Mouse (Mus musculus) gastrocnemius, adult 2 months (tissue): Measurements from ENCODE around the gene Aox4. TPM values are rescaled to one million over a fixed set of nuclear protein-coding genes. Genes with fewer than 3 reads are reported as not detected.

ENCODE experiments used
- DNase-seq: peaks from one replicate; pipeline ENCODE4 v3.0.0; 2022
- H3K27ac ChIP-seq: fragments of 200-600 bp; 2 replicates; pipeline ENCODE4 v1.8.1; 2022; ENCODE audit warnings: mild to moderate bottlenecking
- H3K4me3 ChIP-seq: fragments of 200-600 bp; 2 replicates; pipeline ENCODE4 v1.8.1; 2022; ENCODE audit warnings: mild to moderate bottlenecking, moderate library complexity
- CTCF ChIP-seq: fragments of 200-600 bp; IDR thresholded peaks from 2 replicates; pipeline ENCODE4 v1.8.1; 2022; ENCODE audit warnings: antibody characterized with exemption, mild to moderate bottlenecking, moderate library complexity
- intact Hi-C: fragments of 180-260 bp; cut with DNase I; formaldehyde crosslinking; loops from one replicate; pipeline ENCODE4 v1.15.1; 2025
- total RNA-seq, 2 experiments: library from RNA; stranded (reverse); gene quantifications; 2 replicates each; pipeline ENCODE4 v1.2.3; 2021

Aox4 gene
- total RNA-seq, 2 experiments from 2014 or later: not detected

DNA sequence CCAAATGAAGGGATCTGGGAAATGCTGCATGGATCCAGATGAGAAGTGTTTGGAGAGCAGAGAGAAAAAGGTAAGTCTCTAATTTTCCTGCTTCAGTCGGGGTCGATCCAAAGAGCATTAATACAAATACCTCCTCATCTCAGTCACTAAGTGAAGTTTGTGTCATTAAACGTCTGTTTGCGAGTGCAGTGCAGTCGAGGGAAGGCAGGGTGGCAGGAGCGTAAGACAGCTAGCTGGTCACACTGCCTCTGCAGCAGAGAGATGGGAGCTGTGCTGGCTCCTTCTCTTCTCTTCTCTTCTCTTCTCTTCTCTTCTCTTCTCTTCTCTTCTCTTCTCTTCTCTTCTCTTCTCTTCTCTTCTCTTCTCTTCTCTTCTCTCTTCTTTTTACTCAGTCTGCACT is 17.9 kb downstream of the Aox4 start:
- Histone ChIP-seq H3K4me3 (no peak overlapping the region), H3K27ac (no peak overlapping the region)
- no peak for TF ChIP-seq CTCF
- no peak for DNase-seq
- intact Hi-C loops: no loop called here

- H3K27ac ChIP-seq: no peak overlapping the region
- no peak for TF ChIP-seq CTCF
- intact Hi-C loops: no loop called here
- no peak for DNase-seq
- H3K4me3 ChIP-seq: no peak overlapping the region
Measured at GRCm38 (mm10) chr1:58228916-58229315, 18.7 kb downstream of the Aox4 start.

DNA sequence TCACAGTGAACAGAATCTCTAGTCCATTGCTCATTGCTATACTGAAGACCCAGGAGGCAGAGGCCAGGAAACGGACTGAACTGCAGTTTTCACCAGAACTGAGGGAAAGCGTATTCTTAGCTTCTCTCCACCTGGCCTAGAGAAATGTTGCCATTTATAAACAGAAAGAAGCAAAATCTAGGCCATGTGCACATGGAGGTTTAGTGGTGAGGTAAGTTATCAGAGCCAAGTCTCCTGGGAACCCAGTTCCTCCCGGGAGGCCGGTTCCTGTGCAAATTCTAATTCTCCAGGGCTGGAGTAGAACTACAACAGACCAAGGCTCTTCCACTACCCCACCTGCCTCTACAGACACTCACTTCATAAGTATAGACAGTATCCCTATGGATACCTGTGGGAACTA is 19.6 kb downstream of the Aox4 start:
- no peak overlapping the region for H3K27ac ChIP-seq
- TF ChIP-seq CTCF: no peak
- no peak for DNase-seq
- H3K4me3 ChIP-seq: no peak overlapping the region
- intact Hi-C loops: no loop called here

DNA sequence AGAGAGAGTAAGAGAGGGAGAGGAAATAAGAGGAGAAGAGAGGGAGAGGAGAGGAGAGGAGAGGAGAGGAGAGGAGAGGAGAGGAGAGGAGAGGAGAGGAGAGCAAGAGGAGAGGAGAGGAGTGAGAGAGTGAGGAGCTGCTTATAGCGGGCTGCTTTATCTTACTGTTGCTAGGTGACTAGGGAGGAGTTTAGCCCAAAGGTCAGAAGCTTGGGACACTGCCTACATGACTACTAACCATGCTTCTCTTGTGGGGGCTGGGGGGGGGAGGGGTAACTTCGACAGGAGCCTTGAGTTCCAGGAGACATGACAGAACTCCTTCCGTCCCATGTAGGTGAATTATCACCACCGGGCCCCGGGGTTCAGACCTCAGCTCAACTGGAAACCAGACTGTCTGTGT is 20.3 kb downstream of the Aox4 start:
- no peak overlapping the region for H3K27ac ChIP-seq

DNA sequence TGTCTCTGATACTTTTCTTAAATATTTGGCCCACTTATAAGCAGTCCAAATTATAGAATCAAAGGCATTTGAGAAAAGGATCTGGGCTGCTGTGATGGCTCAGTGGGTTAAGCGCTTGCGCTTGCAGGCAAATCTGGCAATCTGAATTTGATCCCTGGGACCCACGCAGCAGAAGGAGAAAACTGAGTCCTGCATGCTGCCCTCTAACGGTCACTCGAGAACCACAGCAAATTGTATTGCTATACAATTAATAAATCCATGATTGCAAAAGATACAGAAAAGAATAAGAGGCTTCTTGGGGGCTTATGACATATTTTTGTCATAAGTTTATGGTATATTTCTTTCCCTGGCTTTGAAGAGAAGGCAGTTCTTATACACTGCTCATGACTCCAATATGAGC is 25.2 kb downstream of the Aox4 start:
- intact Hi-C loops: loop anchor here (5.0 kb wide), 1 partner anchor 37 kb away; no protein-coding TSS in a partner anchor
- Histone ChIP-seq H3K27ac (no peak overlapping the region), H3K4me3 (no peak overlapping the region)
- DNase-seq: no peak
- peak; percentile 10; the same call in 1 of the 2 replicates for TF ChIP-seq CTCF

More for the DNA sequence above, 20.3 kb downstream of the Aox4 start:
- no peak for DNase-seq
- no peak overlapping the region for H3K4me3 ChIP-seq
- no peak for TF ChIP-seq CTCF
- intact Hi-C loops: no loop called here

DNA sequence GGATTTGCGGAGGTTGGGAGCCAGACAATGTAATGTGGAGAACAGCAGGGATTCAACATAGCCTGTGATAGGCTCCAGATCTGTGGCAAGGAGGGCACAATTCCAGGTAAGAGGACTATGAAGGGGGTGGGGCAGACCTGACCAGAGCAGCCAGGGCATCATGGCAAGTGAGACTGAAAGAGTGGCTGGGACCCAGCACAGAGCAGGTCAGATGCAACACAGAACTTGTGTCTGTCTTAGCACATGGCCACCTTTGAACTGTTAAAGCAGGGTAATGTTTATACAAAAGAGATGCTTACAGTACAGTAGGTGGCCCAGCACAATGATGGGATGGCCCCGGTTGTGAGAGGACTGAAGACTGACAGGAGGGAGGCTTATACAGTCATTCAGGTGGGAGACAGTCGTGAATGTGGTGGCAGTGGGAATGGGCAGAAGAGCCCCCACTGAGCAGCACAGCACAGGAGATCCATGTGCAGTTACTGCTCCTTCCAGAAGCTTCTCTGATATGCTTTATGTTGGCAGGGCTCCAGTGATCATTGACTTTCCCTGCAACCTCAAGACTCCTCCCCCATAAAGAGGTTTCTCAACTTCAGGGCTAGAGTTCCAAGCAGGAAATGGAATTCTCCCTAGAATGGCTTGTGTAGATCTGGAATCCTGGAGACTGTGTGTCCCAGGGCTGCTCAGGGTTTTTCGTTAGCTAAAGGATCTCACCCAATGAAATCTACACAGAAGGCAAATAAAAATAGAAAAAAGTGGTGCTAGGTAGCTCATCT is 27.5 kb downstream of the Aox4 start:
- intact Hi-C loops: loop anchor here (5.0 kb wide), 1 partner anchor 35 kb away; no protein-coding TSS in a partner anchor
- TF ChIP-seq CTCF: no peak
- Histone ChIP-seq H3K27ac (no peak overlapping the region), H3K4me3 (no peak overlapping the region)
- DNase-seq: no peak

DNA sequence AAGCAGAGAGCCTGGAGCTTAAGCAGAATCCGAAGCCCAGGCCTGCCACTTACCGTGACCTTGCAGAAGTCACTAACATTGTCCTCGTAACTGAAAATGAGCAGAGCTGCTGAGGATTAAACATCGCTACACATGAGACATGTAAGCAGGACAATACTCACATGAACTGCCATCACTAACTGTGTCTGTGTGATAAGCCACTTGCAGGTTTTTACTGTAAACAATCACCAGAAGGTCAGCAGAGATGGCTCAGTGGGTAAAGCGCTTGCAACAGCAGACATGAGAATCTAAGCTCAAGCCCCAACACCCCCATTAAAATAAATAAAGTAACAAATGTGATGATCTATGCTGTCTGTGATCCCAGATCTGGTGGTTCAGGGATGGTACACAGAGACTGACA is 28.2 kb downstream of the Aox4 start:
- no peak for TF ChIP-seq CTCF
- no peak overlapping the region for H3K4me3 ChIP-seq
- H3K27ac ChIP-seq: no peak overlapping the region
- intact Hi-C loops: loop anchor here (5.0 kb wide), 1 partner anchor 34 kb away; no protein-coding TSS in a partner anchor
- DNase-seq: no peak

- intact Hi-C loops: loop anchor here (5.0 kb wide), 1 partner anchor 33 kb away; no protein-coding TSS in a partner anchor
- no peak overlapping the region for H3K4me3 ChIP-seq
- no peak overlapping the region for H3K27ac ChIP-seq
- TF ChIP-seq CTCF: no peak
- DNase-seq: no peak
Measured at GRCm38 (mm10) chr1:58238961-58239360, 28.8 kb downstream of the Aox4 start.

- peak; percentile 47 for DNase-seq
- intact Hi-C loops: loop anchor here (5.0 kb wide), 1 partner anchor 52 kb away; no protein-coding TSS in a partner anchor
- Histone ChIP-seq H3K4me3 (no peak overlapping the region), H3K27ac (no peak overlapping the region)
- peak; percentile 55 for TF ChIP-seq CTCF
Measured at GRCm38 (mm10) chr1:58240347-58240746, 30.1 kb downstream of the Aox4 start.

DNA sequence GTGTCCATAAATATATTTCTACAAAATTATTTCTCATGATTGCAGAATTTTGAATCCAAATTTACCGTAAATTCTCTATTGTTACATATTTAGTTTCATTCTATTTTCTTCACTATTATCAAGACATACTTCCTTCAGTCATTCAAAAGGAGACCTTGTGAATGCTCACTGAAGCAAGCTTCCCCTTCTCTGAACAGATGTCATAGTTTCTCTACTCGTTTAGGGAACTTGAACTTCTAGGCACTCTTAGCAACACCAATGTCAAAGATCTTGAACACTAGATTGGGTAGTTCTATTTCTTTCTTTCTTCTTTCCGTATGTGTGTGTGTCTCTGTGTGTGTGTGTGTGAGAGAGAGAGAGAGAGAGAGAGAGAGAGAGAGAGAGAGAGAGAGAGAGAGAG is 34.3 kb downstream of the Aox4 start:
- no peak overlapping the region for H3K4me3 ChIP-seq
- intact Hi-C loops: loop anchor here (5.0 kb wide), 1 partner anchor 48 kb away; no protein-coding TSS in a partner anchor
- H3K27ac ChIP-seq: no peak overlapping the region
- no peak for DNase-seq
- no peak for TF ChIP-seq CTCF

DNA sequence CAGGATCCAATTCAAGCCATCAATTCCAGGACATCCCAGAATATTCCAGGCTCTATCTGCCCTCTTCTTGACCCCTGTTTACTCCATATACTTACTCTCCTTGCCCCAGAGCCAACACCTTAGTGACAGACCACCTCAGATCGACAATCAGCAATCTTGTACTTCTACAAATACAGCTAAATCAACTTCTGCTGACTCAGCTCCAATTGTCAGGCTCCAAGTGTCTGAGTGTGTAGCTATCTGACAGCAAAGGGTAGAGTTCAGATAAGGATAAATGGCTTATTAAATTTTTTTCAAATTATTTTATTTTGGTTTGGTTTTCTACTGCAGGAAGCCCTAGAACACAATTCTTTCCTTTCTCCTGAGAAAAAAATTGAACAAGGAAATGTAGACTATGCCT is 38.3 kb downstream of the Aox4 start:
- intact Hi-C loops: no loop called here
- DNase-seq: no peak
- TF ChIP-seq CTCF: no peak
- Histone ChIP-seq H3K27ac (no peak overlapping the region), H3K4me3 (no peak overlapping the region)

GRCm38 (mm10) chr1:58253466-58253865 is 43.3 kb downstream of the Aox4 start:
- no peak for DNase-seq
- Histone ChIP-seq H3K4me3 (no peak overlapping the region), H3K27ac (no peak overlapping the region)
- TF ChIP-seq CTCF: no peak
- intact Hi-C loops: no loop called here

- intact Hi-C loops: no loop called here
- H3K4me3 ChIP-seq: no peak overlapping the region
- DNase-seq: no peak
- no peak overlapping the region for H3K27ac ChIP-seq
- TF ChIP-seq CTCF: no peak
Measured at GRCm38 (mm10) chr1:58257195-58257991, 47.2 kb downstream of the Aox4 start.
